Mouse (Mus musculus) cerebellum, postnatal 25 days (tissue): ENCODE results near the gene Lalba.
A peak's percentile ranks its signal among the peaks of the same experiment; 100 is the strongest.
"Not testable (repeated sequence)": the region's sequence is repeated elsewhere in the genome, so short reads cannot be mapped to it uniquely, and the experiment has no call there.

Experiments
- DNase-seq, 2 experiments: peaks; one replicate each; pipeline ENCODE4 v3.0.0; 2021; ENCODE audit warnings: mixed read lengths in 2 of 2

Gene Lalba

DNA sequence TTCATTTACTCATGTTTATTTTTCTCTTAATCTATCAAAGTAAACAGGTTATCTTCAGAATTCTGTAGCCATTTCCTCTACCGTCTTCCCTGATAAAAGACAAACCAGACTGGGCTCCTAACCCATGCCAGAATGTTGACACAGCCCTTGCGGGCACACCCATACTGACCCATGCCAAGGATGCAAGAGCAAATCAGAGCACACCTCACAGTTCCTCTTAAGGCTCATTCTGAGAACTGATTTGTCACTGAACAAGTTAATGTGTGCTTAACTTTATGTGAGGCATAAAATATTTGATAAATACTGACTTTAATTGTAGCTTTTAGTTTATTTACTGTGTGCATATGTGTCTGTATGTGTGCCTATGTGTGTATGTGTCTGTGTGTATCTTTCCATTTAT, 8.8 kb upstream of the Lalba start:
- no peak for DNase-seq

- no peak for DNase-seq
These were observed 4.0 kb upstream of the Lalba start for GRCm38 (mm10) chr15:98486433-98487021.

DNA sequence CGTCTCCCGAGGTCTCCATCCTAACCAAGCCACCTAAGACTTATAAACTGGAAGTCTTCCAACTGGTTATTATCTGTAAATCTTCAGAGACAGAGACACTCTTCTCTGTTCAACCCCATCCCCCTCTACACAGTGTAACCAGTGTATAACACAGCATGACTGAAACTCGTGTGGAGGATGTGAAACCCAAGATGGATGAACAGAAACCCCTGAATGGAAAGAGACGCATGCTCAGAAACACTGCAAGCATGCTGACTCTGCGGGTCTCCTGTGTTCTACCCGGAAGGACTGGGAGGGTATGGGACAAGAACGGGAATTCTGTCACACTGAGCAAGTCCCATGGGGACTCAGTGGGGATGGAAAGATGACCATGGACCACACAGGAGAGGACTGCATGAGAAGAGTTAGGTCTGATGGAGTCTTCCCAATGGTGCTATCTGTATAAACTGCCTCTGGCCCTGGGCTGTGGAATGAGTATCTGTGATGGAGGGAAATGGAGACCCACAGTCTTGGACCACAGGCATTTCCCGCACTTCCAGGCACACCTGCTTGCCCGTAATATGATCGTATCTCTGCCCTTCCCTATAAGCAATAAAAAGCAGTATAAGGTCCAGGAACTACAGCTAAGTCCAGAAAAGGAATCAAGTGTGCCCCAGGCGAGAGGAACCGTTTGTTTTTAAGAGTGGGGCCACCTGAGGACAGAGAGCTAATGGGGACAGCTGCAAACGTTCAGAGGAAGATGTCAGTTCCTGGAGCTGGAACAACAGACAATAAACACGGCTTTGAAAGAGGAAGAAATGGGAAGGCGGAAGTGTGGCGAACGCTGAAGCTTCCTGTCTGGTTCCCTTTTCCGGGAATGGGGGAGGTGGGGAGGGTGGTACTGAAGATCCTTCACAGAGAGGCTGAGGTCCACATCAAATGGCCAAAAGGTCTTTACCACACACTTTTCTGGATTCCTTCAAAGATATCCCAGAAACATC, 1.7 kb upstream of the Lalba start:
- no peak for DNase-seq

DNA sequence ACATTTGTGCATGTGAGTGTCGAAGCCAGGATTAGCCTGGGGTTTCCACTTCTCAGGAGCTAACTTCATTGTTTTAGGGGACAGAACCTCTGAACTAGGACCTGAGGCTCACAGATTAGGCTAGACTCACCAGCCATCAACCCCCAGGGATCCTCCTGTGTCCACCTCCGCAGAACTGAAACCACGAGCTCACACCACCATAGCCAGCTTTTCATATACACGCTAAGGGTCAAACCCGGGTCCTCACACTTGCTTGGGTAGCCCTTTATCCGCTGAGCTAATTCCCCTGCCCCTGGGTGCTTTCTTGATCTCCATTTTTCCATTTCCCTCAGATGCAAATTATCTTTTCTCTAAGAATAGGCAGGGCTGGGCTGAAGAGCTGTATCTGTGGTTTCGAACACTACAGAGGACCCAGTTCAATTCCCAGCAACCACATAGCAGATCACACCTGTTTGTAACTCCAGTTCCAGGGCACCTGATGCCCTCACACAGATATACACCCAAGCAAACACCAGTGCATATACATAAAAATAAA, 2.9 kb downstream of the Lalba start:
- DNase-seq = no peak

- DNase-seq = no peak
These were observed 6.2 kb downstream of the Lalba start for GRCm38 (mm10) chr15:98476281-98476680.

DNA sequence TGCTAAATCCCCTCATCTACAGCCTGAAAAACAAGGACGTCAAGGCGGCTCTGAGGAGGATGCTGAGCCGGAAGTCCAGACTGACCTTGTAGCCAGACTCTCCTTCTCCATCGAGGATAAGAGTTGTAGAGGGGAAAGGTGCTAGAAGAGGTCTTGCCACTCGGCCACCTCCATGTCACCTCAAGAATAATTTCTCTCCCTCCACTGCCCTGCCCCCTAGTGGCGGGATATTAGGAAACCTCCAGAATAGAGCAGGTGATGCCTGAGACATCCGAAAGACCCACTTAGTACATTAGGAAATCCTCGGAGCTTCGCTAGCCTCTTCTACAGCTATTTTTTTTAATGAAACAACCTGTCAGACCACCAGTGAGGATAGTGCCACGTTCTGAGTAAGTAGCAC, 7.1 kb downstream of the Lalba start:
- peak; percentile 42 to 72 for DNase-seq

DNA sequence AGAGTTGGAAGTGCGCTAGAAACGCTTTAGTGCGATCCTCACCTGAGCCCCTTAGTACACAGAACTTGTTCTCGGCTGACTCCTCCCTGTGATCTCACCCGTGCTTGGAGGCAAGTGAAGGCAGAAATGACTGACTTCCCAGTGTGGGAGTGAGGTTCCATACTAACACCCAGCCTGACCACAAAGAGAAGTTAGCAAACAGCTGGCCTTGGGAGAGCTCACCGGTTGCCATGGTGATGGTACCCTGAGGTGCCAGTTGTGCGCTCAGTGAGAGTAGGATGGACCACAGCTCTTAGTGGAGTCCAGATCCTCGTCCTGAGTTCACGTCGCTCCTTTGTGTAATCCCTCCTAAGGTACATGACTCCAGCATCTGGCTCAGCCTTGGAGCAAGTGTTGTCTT, 7.6 kb downstream of the Lalba start:
- no peak for DNase-seq

- no peak for DNase-seq
These were observed 11.0 kb downstream of the Lalba start for GRCm38 (mm10) chr15:98471539-98471938.

- DNase-seq = no peak
These were observed 12.9 kb downstream of the Lalba start, which contains the start of gene OR5BS1P for GRCm38 (mm10) chr15:98469596-98469995. Gene OR5BS1P (plus strand): TSS chr15:98469896.

DNA sequence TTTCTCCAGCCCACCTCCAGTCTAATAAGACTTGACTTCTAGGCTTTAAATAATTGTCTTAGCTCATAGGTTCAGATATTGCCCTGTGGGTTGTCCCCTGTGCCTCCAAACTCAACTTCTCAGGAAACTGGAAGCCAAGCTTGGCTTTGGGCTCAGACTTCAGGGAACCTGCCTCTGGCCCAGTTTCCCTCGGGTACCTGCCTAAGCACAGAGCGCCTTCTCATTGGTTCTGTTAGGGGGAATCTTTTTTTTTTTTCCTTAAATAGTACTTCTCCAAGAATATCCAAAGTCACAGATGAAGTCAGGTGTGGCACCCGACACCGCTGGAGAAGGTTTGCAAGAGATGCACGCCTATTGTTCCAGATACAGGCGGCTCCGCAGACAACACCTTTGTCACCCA, 30.2 kb downstream of the Lalba start, which contains the start of gene Olfr281:
Gene Olfr281 (plus strand): TSS at position 301 of the 400 bp plus-strand sequence.
- DNase-seq = no peak

DNA sequence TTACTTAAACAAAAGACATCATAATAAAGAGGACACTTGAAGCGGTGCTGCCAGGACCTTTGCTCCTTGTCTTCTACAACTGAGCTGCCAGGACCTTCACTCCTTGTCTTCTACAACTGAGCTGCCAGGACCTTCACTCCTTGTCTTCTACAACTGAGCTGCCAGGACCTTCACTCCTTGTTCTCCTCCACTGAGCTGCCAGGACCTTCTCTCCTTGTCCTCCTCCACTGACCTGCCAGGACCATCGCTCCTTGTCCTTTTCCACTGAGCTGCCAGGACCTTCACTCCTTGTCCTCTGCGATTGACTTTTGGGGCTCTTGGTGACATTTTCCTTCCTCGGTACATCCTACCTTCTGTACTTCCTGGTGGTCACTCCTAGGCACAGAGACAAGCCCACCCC, 34.0 kb downstream of the Lalba start:
- peak in 1 of 2 experiments; percentile 10 for DNase-seq

GRCm38 (mm10) chr15:98444561-98444960, 38.0 kb downstream of the Lalba start:
- DNase-seq = no peak

DNA sequence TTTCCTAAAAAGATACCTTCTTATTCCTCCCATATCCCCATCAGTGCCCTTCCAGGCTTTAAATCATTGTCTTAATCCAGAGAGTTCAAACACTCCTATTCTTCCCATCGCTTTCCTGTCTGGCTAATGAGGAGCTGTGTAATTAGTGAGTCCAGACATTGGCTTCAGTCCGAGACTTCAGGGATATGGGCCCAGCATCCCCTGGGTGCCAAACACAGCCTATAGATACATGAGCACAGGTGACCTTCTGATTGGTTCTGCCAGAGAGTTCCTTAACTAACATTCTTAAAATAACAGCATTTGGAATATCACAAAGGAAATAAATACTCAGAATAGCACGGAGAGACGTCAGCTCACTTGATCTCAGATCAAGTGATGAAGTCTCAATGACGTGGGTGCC, 51.6 kb downstream of the Lalba start, which contains the start of gene Olfr282:
Gene Olfr282 (plus strand): TSS at position 301 of the 400 bp plus-strand sequence.
- not testable (repeated sequence) for DNase-seq
